Mouse (Mus musculus): ENCODE data around the gene Saysd1.

The Saysd1 gene

GRCm38 (mm10) chr14:20164438-20164837 is 26.1 kb upstream of the Saysd1 start:
- DNase-seq (ENCODE audit: low read depth, low spot score): no peak

- no peak for DNase-seq (ENCODE audit: low read depth, low spot score)
Measured at GRCm38 (mm10) chr14:20162686-20163085, 24.4 kb upstream of the Saysd1 start.

GRCm38 (mm10) chr14:20158727-20159681 is 20.7 kb upstream of the Saysd1 start:
- no peak for DNase-seq (ENCODE audit: low read depth, low spot score)

GRCm38 (mm10) chr14:20157595-20157994 is 19.3 kb upstream of the Saysd1 start:
- no peak for DNase-seq (ENCODE audit: low read depth, low spot score)

GRCm38 (mm10) chr14:20155718-20156117 is 17.4 kb upstream of the Saysd1 start:
- DNase-seq (ENCODE audit: low read depth, low spot score): no peak

- no peak for DNase-seq (ENCODE audit: low read depth, low spot score)
Measured at GRCm38 (mm10) chr14:20154937-20155336, 16.6 kb upstream of the Saysd1 start.

- peak; percentile 37 for DNase-seq (ENCODE audit: low read depth, low spot score)
Measured at GRCm38 (mm10) chr14:20154245-20154644, 15.9 kb upstream of the Saysd1 start.

GRCm38 (mm10) chr14:20149127-20150080 is 11.1 kb upstream of the Saysd1 start:
- no peak for DNase-seq (ENCODE audit: low read depth, low spot score)

GRCm38 (mm10) chr14:20148514-20148913 is 10.2 kb upstream of the Saysd1 start:
- no peak for DNase-seq (ENCODE audit: low read depth, low spot score)

GRCm38 (mm10) chr14:20147854-20148253 is 9.5 kb upstream of the Saysd1 start:
- no peak for DNase-seq (ENCODE audit: low read depth, low spot score)

- DNase-seq (ENCODE audit: low read depth, low spot score): peak; percentile 37
Measured at GRCm38 (mm10) chr14:20144093-20144492, 5.8 kb upstream of the Saysd1 start.

GRCm38 (mm10) chr14:20134965-20135671 is 3.2 kb downstream of the Saysd1 start:
- DNase-seq (ENCODE audit: low read depth, low spot score): no peak

- DNase-seq (ENCODE audit: low read depth, low spot score): no peak
Measured at GRCm38 (mm10) chr14:20128162-20128561, 10.2 kb downstream of the Saysd1 start.

- DNase-seq (ENCODE audit: low read depth, low spot score): no peak
Measured at GRCm38 (mm10) chr14:20127406-20128087, 10.8 kb downstream of the Saysd1 start.

- no peak for DNase-seq (ENCODE audit: low read depth, low spot score)
Measured at GRCm38 (mm10) chr14:20120868-20121267, 17.5 kb downstream of the Saysd1 start.

- no peak for DNase-seq (ENCODE audit: low read depth, low spot score)
Measured at GRCm38 (mm10) chr14:20120012-20120411, 18.3 kb downstream of the Saysd1 start.

GRCm38 (mm10) chr14:20116149-20116605 is 22.2 kb downstream of the Saysd1 start:
- DNase-seq (ENCODE audit: low read depth, low spot score): peak; percentile 14

GRCm38 (mm10) chr14:20114951-20115350 is 23.4 kb downstream of the Saysd1 start:
- no peak for DNase-seq (ENCODE audit: low read depth, low spot score)

- DNase-seq (ENCODE audit: low read depth, low spot score): peak; percentile 86
Measured at GRCm38 (mm10) chr14:20113964-20114363, 24.4 kb downstream of the Saysd1 start.

- DNase-seq (ENCODE audit: low read depth, low spot score): no peak
Measured at GRCm38 (mm10) chr14:20113189-20113961, 25.0 kb downstream of the Saysd1 start.

All from mesoderm, embryonic 11.5 days (tissue).